15 mouse cellular contexts compared by ENCODE assay signal in genomic region chr17:85393091-85393890, GRCm38 (mm10).
DNase-seq lines count a peak whose midpoint lies in the region; ATAC-seq and TF ChIP-seq lines count a peak whose summit lies in the region.
"Had no signal": no experiment of that assay in that cellular context is flagged by ENCODE, and none has a peak within 500 bp of the region (broad histone marks: within the 10 kb centered on the region; RNA-seq: fewer than 3 reads in every experiment).

No protein-coding gene starts in this region.

- peaks cover 44% of the 10 kb centered on the region for H3K4me1 ChIP-seq in forebrain, embryonic 15.5 days
- H3K4me1 ChIP-seq in kidney, embryonic 15.5 days = no peaks in the 10 kb centered on the region
- H3K4me1 ChIP-seq: embryonic facial prominence, embryonic 15.5 days had no signal

- H3K4me3 ChIP-seq in forebrain, embryonic 15.5 days = no peak overlapping the region
- no peak overlapping the region for H3K4me3 ChIP-seq in layer of hippocampus, adult 2 months
- H3K4me3 ChIP-seq in kidney, embryonic 15.5 days (replicated peaks) = no peak overlapping the region
- H3K4me3 ChIP-seq: embryonic facial prominence, embryonic 15.5 days; liver, embryonic 12.5 days had no signal

- H3K27me3 ChIP-seq in forebrain, embryonic 15.5 days = peaks cover 8% of the 10 kb centered on the region
- no peaks in the 10 kb centered on the region for H3K27me3 ChIP-seq in kidney, embryonic 15.5 days
- H3K27me3 ChIP-seq: embryonic facial prominence, embryonic 15.5 days; liver, embryonic 12.5 days had no signal

- 10% methylated on average over 16 of the region's 16 CpGs for WGBS in forebrain, embryonic 15.5 days
- 92% methylated on average over 16 of the region's 16 CpGs for WGBS in kidney, embryonic 15.5 days

- H3K9me3 ChIP-seq in forebrain, embryonic 15.5 days = no peaks in the 10 kb centered on the region
- no peaks in the 10 kb centered on the region for H3K9me3 ChIP-seq in kidney, embryonic 15.5 days (replicated peaks)
- H3K9me3 ChIP-seq: embryonic facial prominence, embryonic 15.5 days; liver, embryonic 12.5 days had no signal

- H3K4me2 ChIP-seq in forebrain, embryonic 15.5 days (replicated peaks) = peak overlapping the region; percentile 37; the same call in 1 of the 2 replicates
- H3K4me2 ChIP-seq in kidney, embryonic 15.5 days = no peak overlapping the region
- H3K4me2 ChIP-seq: embryonic facial prominence, embryonic 15.5 days; liver, embryonic 12.5 days had no signal

- peak; percentile 74 for DNase-seq in heart, adult 11 months
- DNase-seq in heart, postnatal 4 days = no peak
- peak; percentile 85 for DNase-seq in retina, embryonic 14.5 days (ENCODE audit: low spot score)
- no peak for DNase-seq in layer of hippocampus, adult 2 months (ENCODE audit: low spot score in 2 of 2)
- DNase-seq in yolk sac, embryonic 10.5 days (ENCODE audit: low spot score) = no peak
- DNase-seq: cerebellum, adult 9-10 months; heart, adult 18-20 months; heart, postnatal 10 days had no signal

- TF ChIP-seq CTCF in layer of hippocampus, adult 2 months (conservative IDR thresholded peaks at IDR 0.05) = no peak

- no peaks in the 10 kb centered on the region for H3K36me3 ChIP-seq in forebrain, embryonic 15.5 days
- no peaks in the 10 kb centered on the region for H3K36me3 ChIP-seq in kidney, embryonic 15.5 days
- H3K36me3 ChIP-seq: embryonic facial prominence, embryonic 15.5 days; liver, embryonic 12.5 days had no signal

- H3K9ac ChIP-seq in forebrain, embryonic 15.5 days (replicated peaks) = no peak overlapping the region
- no peak overlapping the region for H3K9ac ChIP-seq in kidney, embryonic 15.5 days
- H3K9ac ChIP-seq: embryonic facial prominence, embryonic 15.5 days; liver, embryonic 12.5 days had no signal

- H3K27ac ChIP-seq in forebrain, embryonic 15.5 days (replicated peaks) = 0 out of 2 replicates have a peak overlapping the region, but pooled peaks have one; percentile 18
- H3K27ac ChIP-seq in layer of hippocampus, adult 2 months = no peak overlapping the region
- no peak overlapping the region for H3K27ac ChIP-seq in kidney, embryonic 15.5 days
- H3K27ac ChIP-seq: embryonic facial prominence, embryonic 15.5 days; liver, embryonic 12.5 days had no signal

- peak; percentile 20; the same call in 1 of the 2 replicates for ATAC-seq in forebrain, embryonic 15.5 days (replicated peaks)
- peak; percentile 5; the same call in 1 of the 2 replicates for ATAC-seq in megakaryocyte, adult 5-6 weeks (ENCODE audit: poor library complexity, severe bottlenecking)
- no peak for ATAC-seq in kidney, embryonic 15.5 days (replicated peaks; ENCODE audit: low FRiP score)
- ATAC-seq: intestine, postnatal 0 days; liver, embryonic 12.5 days; lung, postnatal 0 days had no signal

Comparison
In these comparisons a context has a peak if more than half of its experiments do, and no peak if none do; other contexts are left out.
1. DNase-seq: peak in heart, adult 11 months (single experiment) and retina, embryonic 14.5 days (single experiment); none in heart, postnatal 4 days (single experiment), layer of hippocampus, adult 2 months (0 of 2) and yolk sac, embryonic 10.5 days (single experiment).